Mouse (Mus musculus) testis, postnatal 10 days (tissue): Measurements from ENCODE around the gene Spata19.
A peak's percentile ranks its signal among the peaks of the same experiment; 100 is the strongest.

Experiments
- DNase-seq: peaks from one replicate; pipeline ENCODE4 v3.0.0; 2021; ENCODE audit warnings: low spot score

Gene Spata19

GRCm38 (mm10) chr9:27396500-27396899, at the start of gene Spata19:
Spata19 (plus strand) TSS chr9:27396800.
- DNase-seq, result no peak

GRCm38 (mm10) chr9:27353082-27353481, 43.5 kb upstream of the Spata19 start:
- no peak for DNase-seq

DNA sequence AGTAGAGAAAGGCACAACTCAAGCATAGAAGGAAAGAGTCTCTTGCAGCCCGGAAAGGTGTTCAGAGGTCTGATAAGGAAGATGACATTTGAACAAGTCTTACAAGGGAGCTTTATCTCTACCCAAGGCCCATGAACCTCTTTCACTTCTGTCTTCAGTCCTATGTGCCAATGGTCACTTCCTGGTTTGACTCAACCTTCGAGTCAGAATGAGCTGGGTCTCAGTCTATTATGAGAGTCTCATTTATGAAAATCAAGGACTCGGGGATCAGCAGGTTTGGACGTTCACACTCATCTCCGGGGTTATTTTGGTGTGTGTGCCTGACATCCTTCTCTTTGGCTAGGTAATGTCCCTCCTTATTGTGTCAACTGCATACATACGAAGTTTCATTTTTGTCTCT, 38.7 kb upstream of the Spata19 start:
- no peak for DNase-seq

GRCm38 (mm10) chr9:27367231-27367630, 29.4 kb upstream of the Spata19 start:
- DNase-seq, result no peak

GRCm38 (mm10) chr9:27369108-27369507, 27.5 kb upstream of the Spata19 start:
- no peak for DNase-seq

GRCm38 (mm10) chr9:27375746-27376145, 20.9 kb upstream of the Spata19 start:
- DNase-seq, result no peak

DNA sequence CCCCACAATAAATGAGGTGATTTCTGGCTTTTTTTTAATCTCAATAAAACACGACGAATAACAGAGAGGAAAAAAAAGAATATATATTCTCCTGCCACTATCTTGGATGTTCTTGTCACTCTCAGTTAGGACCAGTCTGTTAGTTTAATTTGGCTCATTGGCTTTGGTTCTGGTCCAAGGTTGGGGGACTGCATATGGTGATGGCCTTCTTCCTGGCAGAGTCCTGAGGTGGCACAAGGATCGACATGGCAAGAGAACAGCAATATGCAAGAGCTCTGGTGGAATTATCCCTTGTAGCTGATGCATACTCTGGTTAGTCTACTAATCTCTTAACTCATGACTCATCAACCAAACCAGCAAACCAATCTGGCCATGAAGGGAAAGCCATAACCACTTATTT, 9.6 kb upstream of the Spata19 start:
- no peak for DNase-seq

DNA sequence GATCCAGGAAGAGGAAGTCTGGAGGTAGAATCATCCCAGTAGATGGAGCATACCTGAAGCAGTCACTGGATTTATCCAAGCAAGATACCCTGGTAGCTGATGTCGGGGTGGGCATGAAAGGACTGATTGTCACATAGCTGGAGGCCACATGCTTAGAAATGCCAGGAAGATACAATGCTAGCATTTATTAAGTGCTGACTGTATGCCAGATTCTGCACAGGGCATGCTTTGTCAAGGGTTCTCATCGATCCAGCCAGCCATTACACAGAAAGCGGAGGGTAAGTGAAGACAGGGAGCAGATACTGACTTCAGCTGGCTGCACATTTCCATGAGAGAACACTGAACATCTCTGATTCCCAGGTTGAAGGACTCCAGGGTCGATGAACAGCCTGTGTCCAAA, 4.6 kb downstream of the Spata19 start:
- DNase-seq, result no peak

GRCm38 (mm10) chr9:27409733-27410132, 13.1 kb downstream of the Spata19 start:
- no peak for DNase-seq

- DNase-seq, result peak; percentile 79
Measured at GRCm38 (mm10) chr9:27414058-27414460, 17.5 kb downstream of the Spata19 start.

GRCm38 (mm10) chr9:27424511-27424910, 27.9 kb downstream of the Spata19 start:
- DNase-seq, result no peak

DNA sequence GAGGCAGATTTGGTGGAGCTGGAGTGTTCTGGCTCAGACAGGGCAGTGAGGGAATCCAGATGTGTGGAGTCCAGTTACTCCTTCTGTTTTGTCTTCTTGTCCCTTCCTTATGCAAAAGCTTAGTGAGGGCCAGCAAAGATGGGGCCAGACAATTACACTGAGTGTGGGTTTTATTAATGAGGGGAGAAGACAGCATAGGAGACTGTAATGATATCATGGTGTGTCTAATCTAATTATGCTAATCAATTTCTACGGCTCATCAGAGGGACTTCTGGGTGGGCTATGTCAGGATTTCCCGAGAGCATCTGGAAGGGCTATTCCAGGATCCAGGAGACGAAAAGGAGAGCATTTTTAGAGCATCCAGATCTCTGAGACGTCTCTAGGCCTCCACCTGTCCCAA, 32.0 kb downstream of the Spata19 start:
- no peak for DNase-seq

DNA sequence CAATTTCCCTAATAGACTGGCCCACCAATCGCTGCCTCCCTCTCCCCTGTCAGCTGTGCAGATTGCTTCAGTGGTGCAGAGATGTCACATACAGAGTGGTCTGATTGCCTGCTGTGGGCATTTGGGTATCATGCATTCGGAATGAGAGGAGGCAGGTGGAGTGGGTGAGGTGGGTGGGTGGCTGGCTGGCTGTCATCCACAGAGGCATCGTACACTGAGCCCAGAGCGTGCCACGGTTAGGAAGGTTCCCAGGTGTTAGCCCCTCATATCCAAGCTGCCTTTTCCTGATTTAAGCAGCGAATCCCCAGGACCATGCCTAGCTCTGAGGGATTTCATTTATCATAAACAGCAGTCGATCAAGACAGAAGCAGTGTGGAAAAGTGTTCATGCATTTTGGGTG, 36.7 kb downstream of the Spata19 start:
- DNase-seq, result no peak

DNA sequence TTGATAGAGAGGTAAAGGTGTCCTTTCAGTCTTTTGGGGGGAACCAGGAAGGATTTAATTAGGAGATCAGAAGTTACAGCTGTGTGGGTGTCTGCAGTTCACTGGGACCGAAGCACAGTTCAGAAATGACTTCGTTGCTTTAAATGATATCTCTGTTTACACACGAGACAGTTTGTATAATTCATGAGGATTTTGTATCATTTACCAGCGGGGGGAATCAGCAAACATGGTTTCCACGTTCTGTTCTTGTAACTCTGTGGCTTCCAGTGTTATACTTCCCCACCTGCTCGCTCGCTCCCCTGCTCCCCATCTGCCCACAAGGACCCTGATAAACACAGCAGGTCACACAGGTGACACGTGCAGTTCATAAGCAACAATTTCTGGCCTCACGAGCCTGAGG, 39.3 kb downstream of the Spata19 start:
- no peak for DNase-seq

GRCm38 (mm10) chr9:27437391-27438061, 40.9 kb downstream of the Spata19 start:
- no peak for DNase-seq

- no peak for DNase-seq
Measured at GRCm38 (mm10) chr9:27449780-27450422, 53.3 kb downstream of the Spata19 start.
